ENCODE assay signal across 18 mouse cellular contexts in genomic region chr19:44393962-44394422, GRCm38 (mm10). TPM values are rescaled to one million over a fixed set of nuclear protein-coding genes. Genes with fewer than 3 reads are reported as not detected.
DNase-seq lines count a peak whose midpoint lies in the region; ATAC-seq and TF ChIP-seq lines count a peak whose summit lies in the region.
"Had no signal": no experiment of that assay in that cellular context is flagged by ENCODE, and none has a peak within 500 bp of the region (broad histone marks: within the 10 kb centered on the region; RNA-seq: fewer than 3 reads in every experiment).

No protein-coding gene starts in this region.

- H3ac ChIP-seq in C2C12 (ENCODE audit: control insufficient read depth, insufficient read length, low read depth): no peak overlapping the region

- 0 out of 2 replicates have a peak, but pooled peaks have one; percentile 1 for ATAC-seq in erythroid progenitor cell, adult 5-6 weeks (replicated peaks; ENCODE audit: low FRiP score, poor library complexity, severe bottlenecking)
- ATAC-seq: forebrain, postnatal 0 days; midbrain, embryonic 15.5 days; Patski had no signal

- H3K27ac ChIP-seq in macrophage: peak overlapping the region; percentile 13; the same call in 1 of the 2 replicates
- H3K27ac ChIP-seq: hindbrain, embryonic 15.5 days; midbrain, embryonic 15.5 days; neural tube, embryonic 12.5 days had no signal

- H3K79me2 ChIP-seq in C2C12 (ENCODE audit: control insufficient read depth, insufficient read depth) (no peaks in the 10 kb centered on the region), macrophage (ENCODE audit: inconsistent target) (no peaks in the 10 kb centered on the region)

- intact Hi-C loops in gastrocnemius, postnatal 36 days (cut with DNase I): no loop called here

- H3K79me3 ChIP-seq in C2C12 (ENCODE audit: low read depth): no peaks in the 10 kb centered on the region

- WGBS in macrophage (ENCODE audit: missing documents): 46% methylated on average over 5 of the region's 5 CpGs

- H3K36me3 ChIP-seq in C2C12 (ENCODE audit: control insufficient read depth, insufficient read depth): peaks cover 44% of the 10 kb centered on the region
- H3K36me3 ChIP-seq in macrophage (ENCODE audit: inconsistent target): no peaks in the 10 kb centered on the region
- H3K36me3 ChIP-seq: heart, embryonic 12.5 days had no signal

- H3K27me3 ChIP-seq in C2C12 (ENCODE audit: control insufficient read depth, insufficient read depth, insufficient read length): no peaks in the 10 kb centered on the region
- H3K27me3 ChIP-seq: heart, embryonic 12.5 days; hindbrain, embryonic 15.5 days; midbrain, embryonic 15.5 days; neural tube, embryonic 12.5 days had no signal

- no peak for TF ChIP-seq CTCF in C2C12 (IDR thresholded peaks at IDR 0.05; ENCODE audit: control insufficient read depth, insufficient read depth, insufficient read length)

- H3K4me3 ChIP-seq in C2C12 (ENCODE audit: insufficient read depth, poor library complexity, severe bottlenecking): no peak overlapping the region
- H3K4me3 ChIP-seq in macrophage (ENCODE audit: inconsistent target): no peak overlapping the region
- H3K4me3 ChIP-seq: heart, embryonic 12.5 days; hindbrain, embryonic 15.5 days; midbrain, embryonic 15.5 days; neural tube, embryonic 12.5 days had no signal

- DNase-seq in heart, adult 11 months: peak; percentile 96
- DNase-seq in heart, postnatal 4 days: no peak
- DNase-seq in gastrocnemius, postnatal 36 days: no peak
- no peak for DNase-seq in gastrocnemius, postnatal 4 days (ENCODE audit: low spot score in 2 of 2)
- DNase-seq in frontal cortex, postnatal 14 days (ENCODE audit: low spot score in 2 of 2): no peak
- DNase-seq: cerebellum, postnatal 36 days; forebrain, postnatal 0 days; kidney, adult 2 months; lung, embryonic 14.5 days; thymus, adult 18-20 months had no signal

TF ChIP-seq in C2C12, 6 proteins besides CTCF, POLR2A, EP300 and RAD21:
- TF ChIP-seq MYOD1 (IDR thresholded peaks at IDR 0.05; ENCODE audit: control insufficient read depth, insufficient read length, low read depth) (no peak), USF1 (IDR thresholded peaks at IDR 0.05; ENCODE audit: low read depth) (peak; percentile 64), MAX (IDR thresholded peaks at IDR 0.05) (no peak), FOSL1 (IDR thresholded peaks at IDR 0.05; ENCODE audit: insufficient read depth, low read length, poor library complexity, severe bottlenecking) (peak; percentile 8), MYOG (IDR thresholded peaks at IDR 0.05; ENCODE audit: control insufficient read depth, extremely low read depth, insufficient read length) (no peak), CEBPB (IDR thresholded peaks at IDR 0.05; ENCODE audit: low read depth) (no peak)

RNA-seq across cellular contexts. Expression of gene Scd1, which starts 13.7 kb away (rescaled TPM):
- total RNA-seq in heart, postnatal 4 days (2021): 10 to 100 TPM; 12.3 to 12.9 TPM
- polyA plus RNA-seq in C2C12 (2012; fragmentation: generic; extraction: Trizol): 47.1 TPM
- total RNA-seq in erythroid progenitor cell, adult 5-6 weeks (2015; ENCODE audit: low replicate concordance): 29.2 and 33.1 TPM in 2 replicates
- total RNA-seq in erythroid progenitor cell, adult 5-6 weeks (2017; ENCODE audit: low replicate concordance): 9.8 and 17.3 TPM in 2 replicates
- total RNA-seq in macrophage (2018; cell fraction: chromatin; rRNA removed): 1 to 10 TPM in 5 of 26 experiments, under 1 TPM in 10, not detected in 11; 0.08 to 7.7 (median 0.45) TPM
- 10 to 100 TPM in 7 of 26 experiments, 1 to 10 TPM in 19; 2.9 to 17.5 (median 7.5) TPM for total RNA-seq in macrophage (2018; cell fraction: cytosol; rRNA removed)
- total RNA-seq in macrophage (2018; cell fraction: nucleus; rRNA removed): 10 to 100 TPM in 3 of 26 experiments, 1 to 10 TPM in 23; 1.1 to 16.3 (median 3.6) TPM
- polyA plus RNA-seq in macrophage (2018): 1.8 to 4.9 TPM (median 4.4 TPM) in 3 replicates
- total RNA-seq in gastrocnemius, postnatal 36 days (2021): 10 to 100 TPM; 26.3 to 28.7 TPM
- total RNA-seq in gastrocnemius, postnatal 4 days (2021): 10 to 100 TPM; 26.1 to 33.2 TPM
